Mouse (Mus musculus) left cerebral cortex, postnatal 4 days (tissue): ENCODE results near the gene Nek6. TPM values are rescaled to one million over a fixed set of nuclear protein-coding genes. Genes with fewer than 3 reads are reported as not detected.
A peak's percentile ranks its signal among the peaks of the same experiment; 100 is the strongest.

Experiments used
- DNase-seq: peaks from one replicate; pipeline ENCODE4 v3.0.0-alpha.2; 2022
- intact Hi-C: fragments of 180-260 bp; cut with DNase I; formaldehyde crosslinking; loops from one replicate; pipeline ENCODE4 v1.15.1; 2025
- total RNA-seq, 2 experiments: library from RNA; stranded (reverse); gene quantifications; 2 replicates each; pipeline ENCODE4 v1.2.3; 2021

The Nek6 gene
- total RNA-seq, 2 experiments from 2014 or later: 29.0 to 33.7 TPM

DNA sequence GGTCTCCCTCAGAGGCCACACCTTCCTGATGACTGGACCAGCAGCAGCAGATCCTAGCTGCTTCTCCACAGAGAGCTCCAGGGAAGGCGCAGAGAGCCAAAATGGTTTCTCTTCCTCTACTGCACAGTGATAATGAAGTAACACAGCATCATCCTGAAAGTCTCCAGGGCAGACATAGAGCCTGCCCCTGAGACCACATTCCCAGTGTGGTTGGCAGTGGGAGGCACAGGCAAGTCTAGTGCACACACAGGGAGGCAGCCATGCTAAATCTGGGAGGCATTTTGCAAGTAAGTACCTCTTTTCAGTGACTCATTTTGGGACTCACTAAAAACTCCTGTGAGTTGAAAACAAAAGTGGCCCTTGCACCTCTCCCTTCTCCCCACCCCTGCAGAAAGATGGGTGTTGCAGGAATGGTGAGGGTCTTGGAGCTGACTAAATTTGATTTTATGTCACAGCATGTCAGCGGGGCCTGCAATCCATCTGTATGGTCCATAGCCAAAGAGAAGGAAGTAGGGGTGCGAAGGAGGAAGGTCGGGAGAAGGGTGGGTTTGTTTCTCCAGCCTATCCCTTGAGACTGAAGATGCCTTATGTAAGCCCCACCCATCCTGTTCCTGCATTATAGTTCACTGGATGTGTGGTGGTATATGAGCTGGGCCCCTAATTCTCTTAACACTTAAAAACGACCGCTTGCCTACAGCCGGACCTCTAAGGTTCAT is 2.3 kb upstream of the Nek6 start:
- DNase-seq: no peak

DNA sequence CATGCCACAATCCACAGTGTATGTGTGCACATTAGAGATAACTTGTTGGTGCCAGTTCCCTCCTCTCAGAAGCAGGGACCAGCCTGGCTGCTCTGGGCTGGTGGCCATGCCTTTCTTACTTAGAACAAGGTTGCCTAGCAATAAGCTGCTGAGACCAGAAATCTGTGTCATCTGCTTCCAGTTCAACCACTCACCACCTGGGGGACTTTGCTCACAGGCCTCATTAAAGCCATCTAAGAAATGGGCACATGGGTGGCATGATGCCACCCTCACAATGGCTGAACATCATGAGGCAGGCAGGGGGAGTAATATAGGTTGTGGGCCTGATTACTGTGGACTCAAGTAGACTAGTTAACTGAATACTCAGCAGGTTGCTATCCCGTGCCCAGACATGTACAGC is 1.3 kb upstream of the Nek6 start:
- peak; percentile 45 for DNase-seq
- intact Hi-C loops: no loop called here

More for the DNA sequence above, 2.3 kb upstream of the Nek6 start:
- intact Hi-C loops: no loop called here

DNA sequence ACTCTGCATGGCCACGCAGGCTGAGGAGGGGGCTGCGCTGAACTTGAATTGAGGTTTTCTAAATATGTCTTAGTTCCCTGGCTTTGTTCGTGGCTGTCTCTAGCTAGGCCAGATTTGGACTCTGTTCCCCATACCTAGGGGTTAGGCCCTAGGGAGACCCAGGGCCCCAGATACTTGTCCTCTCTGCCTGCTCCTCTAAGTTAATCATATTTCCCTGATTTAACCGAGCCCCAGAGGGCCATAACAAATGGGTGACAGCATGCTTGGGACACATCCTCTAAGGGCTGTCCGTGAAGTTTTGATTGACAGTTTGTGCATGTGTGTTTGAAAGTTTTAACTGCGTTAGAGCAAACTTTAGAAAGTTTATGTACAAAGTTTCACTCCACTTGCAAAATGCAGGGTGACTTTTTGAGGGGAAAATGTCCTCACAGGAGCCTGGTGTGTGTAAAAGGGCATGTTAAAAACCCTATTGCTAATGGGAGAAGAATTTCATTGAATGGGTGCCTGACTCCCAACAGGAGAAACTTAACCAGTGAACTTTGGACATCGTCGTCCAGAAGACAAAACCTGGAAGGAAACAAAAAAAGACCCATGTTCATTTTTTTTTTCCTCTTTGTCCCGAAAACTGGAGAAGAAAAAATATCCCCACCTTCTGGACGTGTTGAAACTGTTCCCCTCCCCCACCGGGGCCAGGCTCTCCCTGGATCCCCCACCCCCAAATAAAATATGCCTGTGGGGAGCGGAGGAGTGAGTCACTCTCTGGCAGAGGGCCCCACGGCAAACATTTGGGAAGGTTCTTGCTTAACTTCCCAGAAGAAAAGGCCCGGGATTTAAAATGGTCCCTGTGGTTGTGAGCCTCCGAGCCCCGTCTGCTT is 1.1 kb downstream of the Nek6 start:
- intact Hi-C loops: no loop called here
- DNase-seq: peak; percentile 56

DNA sequence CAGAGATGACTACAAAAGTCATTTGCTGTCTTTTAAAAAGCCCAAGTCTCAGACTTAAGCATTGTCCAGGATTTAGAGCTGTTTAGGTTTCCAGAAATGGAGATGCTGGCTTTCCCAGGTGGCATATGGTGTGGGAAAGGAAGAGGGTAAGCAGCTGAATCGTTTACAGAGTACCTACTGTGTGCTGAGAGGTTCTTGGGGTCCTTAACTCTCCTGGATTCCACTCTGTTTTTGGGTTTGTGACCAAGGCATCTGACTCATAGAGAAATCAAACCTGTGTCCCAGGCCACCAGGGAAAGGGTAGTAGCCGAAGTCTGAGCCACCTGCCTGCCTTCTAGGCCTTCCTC is 1.7 kb downstream of the Nek6 start:
- DNase-seq: no peak
- intact Hi-C loops: no loop called here

DNA sequence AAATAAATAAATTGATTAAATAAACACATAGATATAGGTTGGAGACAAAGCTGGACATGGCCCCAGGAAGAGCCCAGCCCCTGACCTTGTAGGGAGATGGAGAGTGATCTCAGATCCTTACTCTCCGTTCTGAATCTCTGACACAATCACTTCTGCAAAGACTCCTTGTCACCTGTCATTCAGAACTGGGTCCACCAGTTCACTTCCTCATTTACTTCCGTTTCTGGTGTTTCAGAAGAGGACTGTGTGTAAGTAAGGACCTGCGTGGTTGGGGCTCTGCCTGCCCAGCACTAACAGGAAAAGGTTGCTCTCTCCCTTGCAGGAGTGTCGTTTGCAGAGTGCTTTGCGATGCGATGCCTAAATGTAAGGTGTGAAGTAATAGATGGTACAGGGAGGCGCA is 3.0 kb downstream of the Nek6 start:
- intact Hi-C loops: no loop called here
- DNase-seq: no peak

DNA sequence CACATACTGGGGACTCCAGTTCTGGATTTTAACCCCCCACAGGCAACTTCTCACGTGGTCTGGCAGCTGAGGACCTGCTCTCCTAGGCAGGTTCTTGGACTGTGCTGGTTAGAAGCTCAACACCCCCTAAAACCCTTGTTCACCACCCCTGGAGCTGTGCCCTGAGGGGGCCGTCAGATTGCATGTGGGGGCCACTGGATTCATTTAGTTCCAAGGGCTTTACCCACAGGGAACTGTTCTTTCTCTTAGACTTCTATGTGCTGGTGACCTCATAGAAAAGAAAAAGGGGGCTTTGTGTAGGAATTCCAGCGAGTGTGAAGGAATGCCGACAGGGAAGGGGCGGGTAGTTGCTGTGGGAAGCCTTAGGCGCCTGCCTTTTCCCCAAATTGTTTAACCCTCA is 4.0 kb downstream of the Nek6 start:
- intact Hi-C loops: no loop called here
- no peak for DNase-seq

DNA sequence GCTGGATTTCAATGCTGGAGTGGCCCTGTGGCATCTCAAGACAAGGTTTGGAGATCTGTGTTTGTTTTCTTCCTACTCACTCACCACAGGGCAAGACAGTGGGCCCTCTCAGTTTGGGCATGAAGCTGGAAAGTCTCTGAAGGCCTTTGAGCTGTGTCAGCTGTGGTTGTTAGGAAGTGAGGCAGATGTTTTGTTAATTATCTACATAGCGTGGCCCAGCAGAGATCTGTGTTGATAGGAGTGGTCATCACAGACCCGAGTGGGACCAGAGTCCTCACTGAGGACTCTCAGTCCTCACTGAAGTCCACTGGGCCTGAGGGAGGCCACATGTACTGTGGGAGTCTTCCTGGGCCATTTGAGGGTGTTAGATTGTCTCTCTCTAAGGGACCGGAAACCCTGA is 5.0 kb downstream of the Nek6 start:
- DNase-seq: no peak
- intact Hi-C loops: no loop called here

DNA sequence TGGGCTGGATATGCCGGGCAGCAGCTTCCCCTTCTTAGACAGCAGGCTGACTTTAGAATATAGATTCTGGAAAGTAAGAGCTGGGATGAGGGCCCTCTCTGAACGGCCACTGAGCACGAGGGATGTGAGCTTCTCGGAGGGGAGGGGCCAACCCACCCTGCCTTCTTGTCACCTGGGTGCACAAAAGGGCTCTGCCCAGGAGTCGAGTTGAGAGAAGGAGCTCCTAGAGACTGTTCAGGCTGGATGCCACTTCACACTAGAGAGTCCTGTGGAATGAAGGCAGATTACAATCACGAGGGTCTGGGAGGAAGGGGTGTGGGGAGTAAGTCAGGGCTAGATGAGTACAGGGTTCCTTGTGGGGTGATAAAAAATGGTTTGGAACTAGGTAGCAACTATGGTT is 5.6 kb downstream of the Nek6 start:
- intact Hi-C loops: no loop called here
- DNase-seq: no peak

DNA sequence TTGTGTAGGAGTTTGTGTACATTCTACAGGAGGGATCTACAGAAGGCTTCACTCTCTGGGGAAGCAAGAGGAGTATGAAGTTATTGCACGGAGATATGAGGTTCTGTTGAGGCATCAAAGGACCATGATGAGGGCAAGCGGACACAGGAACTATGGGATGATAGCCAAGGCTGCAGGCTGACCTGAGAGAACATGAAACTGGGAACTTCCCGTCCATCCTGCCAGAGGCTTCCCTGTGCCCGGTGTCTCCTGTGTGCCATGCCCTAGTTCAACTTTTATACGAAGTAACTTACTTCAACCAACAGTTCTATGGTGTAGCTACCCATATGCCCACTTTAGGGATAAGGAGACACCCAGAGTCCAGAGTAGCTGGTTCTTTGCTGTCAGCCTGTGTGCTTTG is 7.3 kb downstream of the Nek6 start:
- DNase-seq: no peak
- intact Hi-C loops: no loop called here

DNA sequence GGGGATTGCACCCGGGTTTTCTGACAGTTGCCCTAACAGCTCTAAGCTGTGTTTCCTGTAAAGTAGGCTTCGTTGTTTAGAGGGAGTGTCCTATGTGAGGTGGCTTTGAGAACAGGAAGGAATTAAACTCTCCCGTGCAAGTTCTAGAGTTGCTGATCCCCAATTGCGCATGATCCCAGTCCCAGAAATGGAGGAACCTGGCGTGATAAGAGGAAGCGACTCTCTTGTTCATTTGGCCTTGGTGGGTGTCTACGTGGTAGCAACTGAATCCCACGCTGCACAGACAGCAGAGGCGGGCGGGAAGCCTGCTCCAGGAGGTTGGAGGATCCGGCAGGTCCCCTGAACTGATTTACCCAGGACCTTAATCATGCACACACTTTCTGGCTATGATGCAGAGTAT is 8.5 kb downstream of the Nek6 start:
- intact Hi-C loops: no loop called here
- DNase-seq: no peak

DNA sequence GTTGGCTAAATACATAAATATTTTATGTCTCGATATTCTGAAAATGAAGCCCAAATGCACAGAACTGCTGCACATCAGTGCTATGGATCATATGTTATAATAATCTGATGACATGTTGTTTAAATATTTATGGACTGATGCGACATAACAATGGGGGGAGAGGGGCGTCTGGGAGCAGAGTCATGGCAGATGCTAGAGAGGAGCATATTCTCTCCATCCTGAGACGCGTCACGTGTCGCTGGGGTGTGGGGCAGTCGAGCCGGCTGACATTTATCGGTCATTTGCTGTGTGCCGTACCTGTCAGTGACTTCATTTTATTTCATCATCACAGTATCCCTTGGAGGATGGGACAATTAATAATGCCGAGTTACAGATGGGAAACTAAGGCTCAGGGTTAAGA is 10.2 kb downstream of the Nek6 start:
- DNase-seq: no peak
- intact Hi-C loops: no loop called here

DNA sequence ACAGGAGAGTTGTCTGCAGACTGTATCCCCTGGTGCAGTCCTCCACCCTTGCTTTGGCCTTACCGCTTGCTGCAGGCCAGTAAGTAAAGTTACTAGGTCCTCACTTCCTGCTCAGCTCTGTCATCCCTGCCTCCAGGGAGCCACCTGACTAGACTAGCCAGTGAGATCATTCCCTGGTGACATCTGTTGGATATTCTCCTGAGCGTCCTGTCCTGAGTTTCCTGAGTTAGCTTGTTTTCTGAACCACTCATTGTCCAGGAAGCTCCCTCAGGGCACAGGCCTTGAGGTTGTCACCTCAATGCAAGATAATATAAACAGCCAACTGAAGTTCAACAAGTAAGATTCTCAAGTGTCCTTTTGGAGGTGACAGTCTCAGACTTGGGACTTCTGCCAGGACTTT is 10.9 kb downstream of the Nek6 start:
- intact Hi-C loops: no loop called here
- DNase-seq: no peak

DNA sequence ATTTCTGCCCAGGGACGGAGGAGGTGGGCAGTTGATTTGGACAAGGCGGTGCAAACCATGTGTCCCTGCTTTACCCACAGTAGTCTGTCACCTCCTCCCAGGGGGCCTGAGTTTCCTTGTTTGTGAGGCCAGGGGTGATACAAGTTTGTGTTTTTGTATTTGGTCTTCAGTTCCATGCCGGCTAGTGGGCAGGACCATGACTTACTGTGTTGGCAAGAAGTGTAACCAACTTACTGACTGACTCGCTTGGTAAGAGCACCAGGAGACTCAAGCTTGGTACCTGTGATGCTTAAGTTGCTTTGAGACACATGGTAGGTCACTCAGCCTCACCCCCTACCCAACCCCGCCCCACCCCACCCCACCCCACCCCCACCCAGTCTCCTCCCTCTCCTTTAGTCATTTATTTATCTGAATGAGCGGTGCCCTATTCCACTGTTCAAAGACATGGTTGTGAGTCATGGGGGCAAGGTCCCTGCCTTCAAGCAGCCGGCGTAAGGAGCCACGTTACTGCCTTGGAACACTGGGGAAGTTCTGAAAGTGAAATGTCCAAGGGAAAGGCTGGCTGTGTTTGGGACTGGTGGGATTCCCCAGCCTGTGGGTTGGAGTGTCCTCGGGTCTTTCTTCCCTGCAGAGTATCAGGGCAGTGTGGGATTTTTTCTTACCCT is 12.5 kb downstream of the Nek6 start:
- no peak for DNase-seq
- intact Hi-C loops: no loop called here

DNA sequence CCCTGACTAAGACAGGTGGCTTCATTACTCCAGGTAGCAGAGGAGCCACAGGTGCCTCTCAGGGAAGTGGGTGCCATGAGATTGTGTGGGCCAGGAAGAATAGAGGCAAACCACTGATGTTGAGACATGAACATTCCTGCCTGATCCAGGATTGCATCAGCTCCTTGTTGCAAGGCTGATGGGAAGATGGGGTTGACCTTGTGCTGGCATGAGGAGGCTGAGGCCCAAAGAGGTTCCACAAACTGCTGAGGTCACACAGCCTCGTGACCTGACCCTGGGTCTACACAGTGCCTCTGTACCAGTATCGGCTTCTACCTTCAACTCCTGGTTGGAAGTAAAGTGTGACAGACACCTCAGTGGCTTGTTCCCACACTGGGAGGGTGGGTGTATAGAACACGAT is 13.6 kb downstream of the Nek6 start:
- no peak for DNase-seq
- intact Hi-C loops: no loop called here

DNA sequence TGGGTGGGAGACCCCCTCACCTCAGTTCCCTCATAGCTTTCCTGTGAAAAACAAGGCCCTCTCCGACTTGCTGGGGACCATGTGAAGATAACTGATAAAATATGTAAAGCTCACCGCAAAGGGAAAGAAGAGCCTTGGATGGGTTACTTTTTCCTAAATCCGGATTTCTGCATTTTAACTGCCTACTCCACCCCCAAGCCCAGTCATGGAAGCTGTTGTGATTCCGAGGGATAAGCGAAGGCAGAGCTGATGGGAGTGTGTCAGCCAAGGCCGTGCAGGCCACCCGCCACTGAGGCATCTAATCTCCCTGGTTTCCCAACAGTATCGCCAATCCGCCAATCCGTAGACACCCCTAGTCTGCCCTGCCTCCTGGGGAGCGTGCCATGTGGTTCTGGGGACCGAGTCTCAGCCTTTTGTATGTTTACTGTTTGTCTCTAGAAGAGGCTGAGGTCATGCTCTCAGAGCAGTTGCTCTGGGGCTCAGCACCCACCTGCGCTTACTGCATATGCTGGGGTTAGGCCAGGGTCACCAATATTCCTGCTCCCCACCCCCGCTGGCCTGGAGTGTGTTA is 18.2 kb downstream of the Nek6 start:
- intact Hi-C loops: no loop called here
- DNase-seq: no peak

DNA sequence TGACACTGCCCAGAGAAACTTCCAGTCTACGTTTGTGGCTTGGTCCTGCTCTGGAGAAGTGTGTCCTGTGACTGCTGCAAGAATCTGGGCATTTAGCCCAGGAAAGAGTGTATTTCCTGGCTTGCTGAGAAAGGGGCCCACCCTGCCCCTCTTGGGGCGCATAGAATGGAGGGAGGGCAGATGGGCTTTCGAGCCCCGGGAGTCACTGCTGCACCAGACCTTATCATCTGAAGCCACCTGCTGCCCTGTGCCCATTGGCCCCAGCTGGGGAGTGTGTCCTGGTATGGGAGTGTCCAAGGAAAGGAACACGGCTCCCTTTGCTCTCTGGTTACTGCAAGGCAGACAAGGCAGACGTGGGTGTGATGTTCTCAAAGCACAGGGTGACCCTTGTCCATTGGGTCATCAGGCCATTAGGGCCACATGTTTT is 19.5 kb downstream of the Nek6 start:
- intact Hi-C loops: no loop called here

DNA sequence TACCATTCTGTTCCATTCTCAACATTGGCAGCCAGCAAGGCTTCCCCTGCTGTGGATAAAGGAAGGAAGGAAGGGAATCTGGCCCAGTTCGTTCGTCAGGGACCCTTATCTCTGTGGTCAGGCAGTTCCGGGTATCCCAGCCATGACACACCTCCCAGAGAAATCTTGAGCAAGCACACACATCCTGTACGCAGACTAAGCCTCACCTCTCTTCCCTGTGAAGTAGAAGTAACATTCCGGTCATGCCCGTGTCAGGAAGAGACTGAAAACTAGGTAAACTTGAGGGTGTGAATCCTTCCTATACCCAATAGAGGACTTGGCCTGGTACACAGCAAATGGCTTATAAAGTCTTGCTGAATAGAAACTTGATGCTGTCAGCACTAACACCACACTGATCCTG is 21.9 kb downstream of the Nek6 start:
- intact Hi-C loops: no loop called here

More for the DNA sequence above, 19.5 kb downstream of the Nek6 start:
- DNase-seq: no peak

DNA sequence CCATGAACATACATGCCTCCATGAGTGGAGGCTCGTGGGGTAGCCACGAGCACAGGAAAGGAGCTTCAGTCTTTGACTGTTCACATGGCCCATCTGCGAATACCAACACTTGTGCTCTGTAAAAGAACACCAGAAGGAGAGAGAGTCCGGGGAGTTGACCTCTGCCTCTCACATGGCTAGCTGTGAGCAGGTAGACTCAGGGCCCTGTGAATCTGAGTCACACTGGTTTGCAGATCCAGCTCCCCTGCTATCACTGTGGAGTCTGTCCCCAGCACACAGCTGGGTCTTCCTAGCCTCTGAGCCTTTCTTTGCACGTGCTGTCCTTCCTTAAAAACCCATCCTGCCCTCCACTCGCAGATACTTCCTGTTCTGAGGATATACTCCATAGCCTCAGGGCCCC is 22.3 kb downstream of the Nek6 start:
- intact Hi-C loops: no loop called here

More for the DNA sequence above, 21.9 kb downstream of the Nek6 start:
- no peak for DNase-seq

DNA sequence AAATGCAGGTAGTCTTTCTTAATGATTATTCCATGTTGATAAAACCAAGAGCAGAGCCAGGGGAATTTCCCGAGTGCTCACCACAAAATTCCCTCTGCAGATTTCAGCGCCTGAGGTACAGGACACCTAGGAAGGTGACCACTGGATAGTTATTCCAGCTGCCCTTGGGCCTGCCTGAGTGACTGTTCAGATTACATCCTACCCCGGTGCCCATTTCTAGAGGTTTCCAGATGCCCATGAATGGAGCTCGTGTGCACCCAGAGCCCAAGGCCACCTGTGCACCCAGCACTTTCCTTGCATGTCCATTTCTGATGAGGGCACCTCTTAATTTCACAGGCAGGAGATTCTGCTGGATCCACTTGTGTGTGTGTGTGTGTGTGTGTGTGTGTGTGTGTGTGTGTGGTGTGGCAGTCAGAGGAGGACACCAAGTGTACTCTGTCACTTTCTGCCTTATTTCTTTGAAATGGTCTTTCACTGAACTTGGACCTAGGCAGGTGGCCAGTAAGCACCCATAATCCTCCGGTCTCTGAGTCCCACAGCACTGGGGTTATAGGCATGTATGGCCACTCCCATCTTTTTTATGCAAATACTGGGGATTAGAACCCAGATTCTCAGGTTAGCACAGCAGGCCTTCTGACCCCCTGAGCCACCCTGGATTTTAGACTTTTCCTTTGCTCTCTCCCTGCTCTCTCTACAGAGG is 22.9 kb downstream of the Nek6 start:
- intact Hi-C loops: no loop called here
- no peak for DNase-seq

More for the DNA sequence above, 22.3 kb downstream of the Nek6 start:
- no peak for DNase-seq

DNA sequence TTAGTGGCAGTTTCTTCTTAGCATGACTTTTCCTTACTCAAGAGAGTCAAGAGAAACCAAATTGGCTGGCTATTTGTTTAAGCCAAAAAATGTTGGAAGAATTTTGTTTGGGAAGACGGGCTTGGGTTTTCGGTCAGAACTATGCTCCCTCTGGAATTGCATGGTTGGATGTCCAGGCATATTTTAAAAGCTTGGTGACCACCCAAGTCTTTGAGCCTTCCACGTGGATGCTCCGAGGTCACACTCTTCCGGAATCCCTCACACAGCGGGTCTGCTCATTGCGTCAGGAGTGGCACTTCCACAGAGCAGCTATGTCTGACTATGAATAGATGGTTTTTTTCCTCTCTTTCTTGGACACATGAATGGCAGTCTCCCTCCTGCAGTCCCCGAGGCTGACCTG is 23.6 kb downstream of the Nek6 start:
- intact Hi-C loops: no loop called here
- DNase-seq: no peak
